Mouse (Mus musculus) embryonic facial prominence, embryonic 14.5 days (tissue): ENCODE results near the gene Rassf3. TPM values are rescaled to one million over a fixed set of nuclear protein-coding genes. Genes with fewer than 3 reads are reported as not detected.

Experiments used
- ATAC-seq: fragments of 200-750 bp; cut with Nextera tagmentation; 2 replicates; pipeline ENCODE4 v1.8.0; 2017; ENCODE audit warnings: low read depth, moderate number of reproducible peaks, moderate TSS enrichment
- DNase-seq: peaks from one replicate; pipeline ENCODE4 v3.0.0-alpha.2; 2015; ENCODE audit warnings: low spot score
- H3K27ac ChIP-seq: fragments of 300-500 bp; sonication (generic); replicated peaks from 2 replicates; pipeline ENCODE4 v1.5.1; 2014; ENCODE audit warnings: low read depth, mild to moderate bottlenecking, low read length, moderate library complexity
- H3K27me3 ChIP-seq: fragments of 300-500 bp; sonication (generic); replicated peaks from 2 replicates; pipeline ENCODE4 v1.6.1; 2014; ENCODE audit warnings: low read length; ENCODE audit not compliant: control insufficient read depth, insufficient read depth
- H3K36me3 ChIP-seq: fragments of 300-500 bp; sonication (generic); 2 replicates; pipeline ENCODE4 v1.6.1; 2014; ENCODE audit warnings: low read length, mixed read lengths; ENCODE audit not compliant: control insufficient read depth, insufficient read depth
- H3K4me1 ChIP-seq: fragments of 300-500 bp; sonication (generic); 2 replicates; pipeline ENCODE4 v1.6.1; 2014; ENCODE audit warnings: antibody characterized with exemption, low read length; ENCODE audit not compliant: control insufficient read depth, insufficient read depth
- H3K4me2 ChIP-seq: fragments of 300-500 bp; sonication (generic); 2 replicates; pipeline ENCODE4 v1.6.1; 2014; ENCODE audit warnings: low read depth, mild to moderate bottlenecking, low read length, moderate library complexity, mixed read lengths
- H3K4me3 ChIP-seq: fragments of 300-500 bp; sonication (generic); 2 replicates; pipeline ENCODE4 v1.5.1; 2014; ENCODE audit warnings: low read depth, mild to moderate bottlenecking, low read length
- H3K9ac ChIP-seq: fragments of 300-500 bp; sonication (generic); 2 replicates; pipeline ENCODE4 v1.6.1; 2014; ENCODE audit warnings: low read depth, mild to moderate bottlenecking, low read length, moderate library complexity, mixed read lengths
- H3K9me3 ChIP-seq: fragments of 300-500 bp; sonication (generic); 2 replicates; pipeline ENCODE4 v1.6.1; 2016; ENCODE audit warnings: low read length; ENCODE audit not compliant: control insufficient read depth
- WGBS: fragments of 180-500 bp; shearing (Covaris S2); extraction: QIAGEN DNeasy Blood & Tissue Kit; methylation state at CpG from one replicate; pipeline ENCODE4 v1.1.7; 2014; 5-methylcytosine and 5-hydroxymethylcytosine counted together
- polyA plus RNA-seq: library from polyadenylated mRNA; unstranded; fragments of >200 nt; fragmentation: Nextera tagmentation; extraction: Ambion mirVana; gene quantifications from 2 replicates; pipeline ENCODE4 v1.2.1, GENCODE M21; 2014

The Rassf3 gene
- polyA plus RNA-seq, 1 experiment from 2014 or later = 27.0 TPM

GRCm38 (mm10) chr10:121419640-121420470 lies 56.3 kb downstream of the Rassf3 start:
- no peak for DNase-seq
- H3K27ac ChIP-seq = peak overlapping the region; percentile 58
- H3K9me3 ChIP-seq = no peaks in the 10 kb centered on the region
- no peak overlapping the region for H3K4me3 ChIP-seq
- peaks cover 15% of the 10 kb centered on the region for H3K4me1 ChIP-seq
- 51% methylated on average over 22 of the region's 22 CpGs for WGBS
- H3K36me3 ChIP-seq = peaks cover 17% of the 10 kb centered on the region
- 0 out of 2 replicates have a peak overlapping the region, but pooled peaks have one; percentile 8 for H3K9ac ChIP-seq
- peak; percentile 66 for ATAC-seq
- H3K27me3 ChIP-seq = no peaks in the 10 kb centered on the region
- H3K4me2 ChIP-seq = no peak overlapping the region

GRCm38 (mm10) chr10:121418835-121419234 lies 57.3 kb downstream of the Rassf3 start:
- Histone ChIP-seq H3K4me1 (peaks cover 12% of the 10 kb centered on the region), H3K27ac (no peak overlapping the region), H3K9ac (no peak overlapping the region), H3K4me2 (no peak overlapping the region), H3K36me3 (peaks cover 26% of the 10 kb centered on the region), H3K9me3 (no peaks in the 10 kb centered on the region), H3K4me3 (no peak overlapping the region), H3K27me3 (no peaks in the 10 kb centered on the region)
- ATAC-seq = no peak
- DNase-seq = no peak
- 87% methylated on average over 14 of the region's 14 CpGs for WGBS

- Histone ChIP-seq H3K9ac (no peak overlapping the region), H3K9me3 (no peaks in the 10 kb centered on the region), H3K4me1 (peaks cover 2% of the 10 kb centered on the region; the same call in 1 of the 2 replicates), H3K36me3 (peaks cover 44% of the 10 kb centered on the region), H3K4me3 (no peak overlapping the region), H3K4me2 (no peak overlapping the region), H3K27me3 (no peaks in the 10 kb centered on the region), H3K27ac (no peak overlapping the region)
- ATAC-seq (no peak), DNase-seq (no peak)
- 56% methylated on average over 13 of the region's 13 CpGs for WGBS
Observed at GRCm38 (mm10) chr10:121414127-121414526, 62.0 kb downstream of the Rassf3 start.

GRCm38 (mm10) chr10:121412824-121413223 lies 63.3 kb downstream of the Rassf3 start:
- no peak for DNase-seq
- H3K4me1 ChIP-seq = peaks cover 2% of the 10 kb centered on the region; the same call in 1 of the 2 replicates
- H3K4me2 ChIP-seq = no peak overlapping the region
- no peak for ATAC-seq
- H3K4me3 ChIP-seq = no peak overlapping the region
- H3K36me3 ChIP-seq = peaks cover 44% of the 10 kb centered on the region
- H3K9me3 ChIP-seq = no peaks in the 10 kb centered on the region
- no peak overlapping the region for H3K27ac ChIP-seq
- WGBS = 86% methylated on average over 16 of the region's 17 CpGs
- H3K27me3 ChIP-seq = no peaks in the 10 kb centered on the region
- no peak overlapping the region for H3K9ac ChIP-seq

- DNase-seq = no peak
- Histone ChIP-seq H3K4me1 (peaks cover 2% of the 10 kb centered on the region; the same call in 1 of the 2 replicates), H3K9ac (peak overlapping the region; percentile 8; the same call in 1 of the 2 replicates), H3K27ac (no peak overlapping the region), H3K9me3 (no peaks in the 10 kb centered on the region), H3K27me3 (no peaks in the 10 kb centered on the region), H3K36me3 (peaks cover 44% of the 10 kb centered on the region), H3K4me3 (no peak overlapping the region), H3K4me2 (no peak overlapping the region)
- WGBS = 86% methylated on average over 11 of the region's 11 CpGs
- peak; percentile 34; the same call in 1 of the 2 replicates for ATAC-seq
Observed at GRCm38 (mm10) chr10:121411721-121412455, 64.3 kb downstream of the Rassf3 start.

- Histone ChIP-seq H3K27ac (no peak overlapping the region), H3K36me3 (peaks cover 27% of the 10 kb centered on the region), H3K9ac (no peak overlapping the region), H3K4me1 (peaks cover 2% of the 10 kb centered on the region; the same call in 1 of the 2 replicates), H3K4me2 (no peak overlapping the region), H3K27me3 (no peaks in the 10 kb centered on the region), H3K9me3 (no peaks in the 10 kb centered on the region), H3K4me3 (no peak overlapping the region)
- WGBS = 55% methylated on average over 7 of the region's 7 CpGs
- ATAC-seq = no peak
- DNase-seq = peak; percentile 74
Observed at GRCm38 (mm10) chr10:121409717-121410116, 66.4 kb downstream of the Rassf3 start.

- ATAC-seq = peak; percentile 37; the same call in 1 of the 2 replicates
Observed at GRCm38 (mm10) chr10:121403946-121404345, 72.2 kb downstream of the Rassf3 start.

GRCm38 (mm10) chr10:121403104-121403503 lies 73.0 kb downstream of the Rassf3 start:
- Histone ChIP-seq H3K9me3 (no peaks in the 10 kb centered on the region), H3K4me1 (no peaks in the 10 kb centered on the region), H3K4me2 (no peak overlapping the region), H3K27ac (no peak overlapping the region), H3K4me3 (no peak overlapping the region), H3K9ac (no peak overlapping the region), H3K27me3 (no peaks in the 10 kb centered on the region), H3K36me3 (no peaks in the 10 kb centered on the region)
- no peak for ATAC-seq
- DNase-seq = no peak
- 63% methylated on average over 9 of the region's 9 CpGs for WGBS

More at GRCm38 (mm10) chr10:121403946-121404345, 72.2 kb downstream of the Rassf3 start:
- no peak overlapping the region for H3K9ac ChIP-seq
- DNase-seq = no peak
- no peaks in the 10 kb centered on the region for H3K36me3 ChIP-seq
- H3K4me3 ChIP-seq = no peak overlapping the region
- no peaks in the 10 kb centered on the region for H3K4me1 ChIP-seq
- 65% methylated on average over 6 of the region's 9 CpGs for WGBS
- no peaks in the 10 kb centered on the region for H3K27me3 ChIP-seq
- no peaks in the 10 kb centered on the region for H3K9me3 ChIP-seq
- no peak overlapping the region for H3K27ac ChIP-seq
- H3K4me2 ChIP-seq = no peak overlapping the region
